Mouse (Mus musculus): Measurements from ENCODE around the gene Mad2l1bp. TPM values are rescaled to one million over a fixed set of nuclear protein-coding genes. Genes with fewer than 3 reads are reported as not detected.
A peak's percentile ranks its signal among the peaks of the same experiment; 100 is the strongest.

The Mad2l1bp gene
- total RNA-seq (2021), result 10 to 100 TPM; 10.7 to 11.0 TPM

DNA sequence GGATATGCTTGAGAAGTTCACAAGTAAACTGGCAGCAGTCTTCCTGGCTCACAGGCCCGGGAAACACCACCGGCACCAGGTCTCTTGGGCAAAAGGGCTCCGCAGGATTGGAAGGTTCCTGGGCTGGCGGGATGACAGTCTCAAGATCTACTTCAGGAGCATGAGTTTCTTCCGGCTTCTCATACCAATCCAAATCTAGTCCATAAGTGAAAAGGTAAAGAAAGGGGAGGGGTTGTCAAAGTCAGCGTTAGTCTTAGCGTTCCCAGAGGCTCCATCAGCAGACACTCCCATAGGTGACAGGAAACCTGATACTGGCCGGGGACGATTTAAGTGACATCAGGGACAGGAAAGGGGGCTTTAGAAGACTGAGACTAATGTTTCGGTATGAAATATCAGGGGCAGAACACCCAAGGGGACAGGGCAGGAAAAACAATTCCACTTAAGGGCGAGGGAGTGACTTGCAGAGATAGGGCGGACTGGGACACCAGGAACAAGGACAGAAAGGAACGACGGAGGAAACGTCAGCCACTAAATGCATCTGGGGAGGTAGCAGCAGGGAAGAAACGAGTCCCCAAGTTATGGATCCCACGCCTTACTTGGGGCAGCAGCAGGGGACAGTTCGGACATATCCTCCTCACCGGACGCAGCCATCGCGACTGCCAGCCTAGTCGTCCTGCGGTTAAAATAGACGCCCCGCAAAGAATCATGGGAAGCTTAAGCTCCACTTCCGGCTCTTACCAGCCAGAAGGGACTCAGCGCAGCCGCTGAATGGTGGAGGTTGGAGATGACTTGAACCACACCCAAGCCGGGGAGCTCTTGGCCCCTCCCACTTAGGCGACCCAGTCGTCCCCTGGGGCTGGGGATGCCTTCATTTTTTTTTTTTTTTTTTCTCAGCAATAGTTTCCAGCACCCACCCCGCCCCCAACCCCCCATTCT lies at the start of gene Mad2l1bp:
Gene Mad2l1bp, minus strand, starts transcription at position 707 of the 936 bp plus-strand sequence.
- peak; percentile 62 to 66 for DNase-seq (ENCODE audit: extremely low spot score in 1 of 2, low spot score in 1 of 2)

DNA sequence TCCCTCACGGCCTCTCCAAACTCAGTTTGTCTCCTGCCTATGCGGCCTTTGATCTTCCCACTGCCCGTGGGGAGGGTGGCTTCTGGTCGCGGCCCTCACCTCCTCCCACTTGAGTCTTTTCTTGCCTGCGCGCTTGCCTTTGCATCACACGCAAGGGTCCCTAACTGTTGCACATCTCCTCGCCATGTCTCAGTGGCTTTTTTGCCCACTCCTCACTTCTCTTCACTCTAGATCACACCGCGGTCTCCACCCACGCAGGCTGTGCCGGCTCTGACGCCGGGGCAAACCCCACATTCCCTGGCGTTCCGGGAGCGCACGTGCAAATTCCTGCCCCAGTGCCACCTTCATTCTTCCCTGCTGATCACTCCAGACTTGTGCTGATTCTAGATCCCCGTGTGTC lies 49.7 kb upstream of the Mad2l1bp start:
- DNase-seq (ENCODE audit: extremely low spot score in 1 of 2, low spot score in 1 of 2), result no peak

DNA sequence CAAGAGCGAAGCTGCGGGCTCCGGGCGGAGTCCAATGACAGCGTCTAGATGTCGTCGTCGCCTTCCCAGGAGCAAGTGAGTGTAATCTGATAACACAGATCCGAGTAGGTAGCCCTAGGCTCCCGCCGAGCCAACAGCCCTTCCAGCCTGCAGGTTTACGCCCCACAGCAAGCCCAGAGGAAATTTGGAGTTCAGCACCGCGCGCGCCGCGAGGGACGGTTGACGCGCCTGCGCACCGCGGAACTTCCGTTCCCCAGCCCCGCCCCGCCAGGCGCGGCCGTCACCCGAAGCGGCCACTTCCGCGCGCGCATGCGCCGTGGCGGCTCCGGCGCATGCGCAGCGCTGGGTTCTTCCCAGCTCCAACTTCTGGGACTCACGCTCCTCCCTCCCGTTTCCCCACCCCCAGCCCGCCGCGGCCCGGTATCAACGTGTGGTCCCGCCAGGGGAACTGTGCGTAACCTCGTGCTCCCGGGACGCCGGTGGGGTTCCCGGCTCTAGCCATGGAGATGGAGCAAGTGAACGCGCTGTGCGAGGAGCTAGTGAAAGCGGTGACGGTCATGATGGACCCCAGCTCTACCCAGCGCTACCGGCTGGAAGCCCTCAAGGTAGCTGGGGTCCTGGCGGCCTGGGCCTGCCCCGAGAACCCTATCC lies 49.2 kb upstream of the Mad2l1bp start, which contains the start of the genes Polh and Xpo5:
Gene Polh, minus strand, starts transcription at position 225 of the 651 bp plus-strand sequence.
Gene Xpo5, plus strand, starts transcription at position 362 of the 651 bp plus-strand sequence.
- DNase-seq (ENCODE audit: extremely low spot score in 1 of 2, low spot score in 1 of 2), result peak; percentile 79 to 85

DNA sequence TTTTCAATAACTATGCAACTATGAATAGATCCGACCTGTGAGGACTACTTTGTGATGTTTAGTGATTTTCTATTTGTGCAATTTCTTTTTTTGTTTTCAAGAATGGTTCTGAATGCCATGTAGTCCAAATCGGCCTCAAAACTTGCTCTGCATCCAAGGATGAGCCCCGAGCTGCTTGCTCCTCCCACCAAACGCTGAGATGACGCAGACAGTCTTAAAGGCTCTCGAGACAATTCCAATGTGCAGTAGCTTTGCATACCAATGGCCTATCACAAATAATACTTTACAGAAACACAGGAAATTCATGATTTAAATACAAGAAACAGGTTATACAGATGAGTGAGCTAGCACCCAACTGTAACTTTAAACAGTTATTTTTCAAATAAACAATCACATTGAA lies 47.8 kb upstream of the Mad2l1bp start:
- DNase-seq (ENCODE audit: extremely low spot score in 1 of 2, low spot score in 1 of 2), result no peak

DNA sequence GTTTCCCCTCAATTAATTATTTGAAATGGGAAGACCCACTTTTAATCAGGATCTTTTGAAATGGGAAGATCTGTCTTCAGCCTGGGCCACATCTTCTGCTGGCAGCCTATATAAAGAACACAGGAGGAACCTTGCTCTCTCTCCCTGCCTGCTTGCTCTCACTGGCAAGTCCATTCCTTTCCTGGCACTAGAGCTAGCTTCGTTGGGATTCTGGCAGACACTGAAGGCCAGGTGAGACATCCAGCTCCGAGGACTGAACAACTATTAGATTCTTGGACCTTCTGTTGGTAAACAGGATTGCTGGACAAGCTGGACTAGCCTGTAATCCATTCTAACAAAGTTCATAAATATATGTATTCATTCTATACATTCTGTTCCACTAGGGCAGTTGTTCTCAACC lies 35.5 kb upstream of the Mad2l1bp start:
- DNase-seq (ENCODE audit: extremely low spot score in 1 of 2, low spot score in 1 of 2), result no peak

DNA sequence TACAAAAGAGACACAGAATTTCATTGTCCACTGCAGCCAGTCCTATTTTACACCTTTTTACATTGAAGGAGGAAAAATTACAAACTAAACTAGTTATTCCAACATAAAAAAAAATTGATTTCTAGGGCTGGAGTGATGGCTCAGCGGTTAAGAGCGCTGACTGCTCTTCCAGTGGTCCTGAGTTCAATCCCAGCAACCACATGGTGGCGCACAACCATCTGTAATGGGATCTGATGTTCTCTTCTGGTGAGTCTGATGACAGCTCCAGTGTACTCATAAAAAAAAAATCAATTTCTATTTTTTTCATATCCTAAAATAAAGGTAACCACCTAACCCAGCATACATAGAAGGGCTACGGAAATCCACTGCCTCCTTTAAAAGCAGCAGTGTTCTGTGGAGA lies 28.9 kb upstream of the Mad2l1bp start:
- DNase-seq (ENCODE audit: extremely low spot score in 1 of 2, low spot score in 1 of 2), result peak in 1 of 2 experiments; percentile 30

DNA sequence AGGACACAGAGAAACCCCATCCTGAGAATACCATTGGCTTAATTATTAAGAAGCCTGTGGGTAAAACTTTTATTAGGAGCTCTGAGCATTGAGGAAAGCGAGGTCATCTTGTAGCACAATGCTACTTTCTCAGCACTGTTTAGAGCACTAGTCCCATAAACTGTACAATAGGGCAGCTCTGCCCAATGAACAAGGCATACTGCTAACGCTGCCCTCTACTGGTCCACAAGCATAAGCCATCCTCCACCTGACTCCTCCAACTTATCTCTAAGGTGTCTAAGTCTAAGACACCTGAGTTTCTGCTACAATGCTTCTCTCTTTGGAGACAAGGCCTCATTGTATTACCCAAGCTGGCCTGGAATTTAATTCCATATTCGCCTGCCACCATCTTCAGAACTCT lies 17.2 kb upstream of the Mad2l1bp start:
- no peak for DNase-seq (ENCODE audit: extremely low spot score in 1 of 2, low spot score in 1 of 2)

DNA sequence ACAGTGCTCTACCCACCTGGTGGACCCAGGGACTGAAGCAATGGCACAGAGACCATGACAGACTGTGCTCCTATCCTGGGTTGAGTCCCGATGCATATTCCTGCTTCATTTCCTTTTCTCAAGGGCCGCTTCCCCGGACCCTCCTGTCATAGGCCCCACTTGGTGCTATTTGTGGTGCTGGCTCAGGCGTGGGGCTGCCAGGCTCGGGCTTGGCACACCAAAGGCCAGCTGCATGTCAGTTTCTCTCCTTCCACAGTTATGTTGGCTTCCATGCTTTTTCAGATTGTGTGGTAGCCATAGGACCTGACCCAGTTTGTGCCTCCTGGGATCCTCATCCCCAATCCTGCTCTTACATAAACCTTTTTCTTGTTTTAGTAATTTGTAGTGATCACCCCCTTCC lies 15.4 kb upstream of the Mad2l1bp start:
- no peak for DNase-seq (ENCODE audit: extremely low spot score in 1 of 2, low spot score in 1 of 2)

DNA sequence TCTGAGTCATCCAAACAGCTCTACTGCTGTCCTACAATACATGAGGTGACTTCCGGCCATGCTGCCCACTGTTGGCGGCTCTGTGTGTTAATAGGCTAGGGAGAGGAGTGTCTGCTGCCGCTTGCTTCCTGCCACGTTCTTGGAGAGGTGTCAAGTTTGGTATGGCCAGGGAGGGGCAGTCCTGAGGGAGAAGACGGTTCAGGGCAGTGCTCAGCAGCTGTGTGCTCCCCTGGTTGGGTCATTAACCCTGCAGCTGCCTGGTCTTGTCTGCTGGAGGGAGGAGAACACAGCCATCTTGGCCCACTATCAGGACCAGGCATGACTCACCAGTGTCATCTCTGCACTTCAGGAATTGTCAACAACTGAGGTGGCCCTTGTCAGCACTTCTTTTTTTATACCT lies 15.0 kb upstream of the Mad2l1bp start:
- no peak for DNase-seq (ENCODE audit: extremely low spot score in 1 of 2, low spot score in 1 of 2)

DNA sequence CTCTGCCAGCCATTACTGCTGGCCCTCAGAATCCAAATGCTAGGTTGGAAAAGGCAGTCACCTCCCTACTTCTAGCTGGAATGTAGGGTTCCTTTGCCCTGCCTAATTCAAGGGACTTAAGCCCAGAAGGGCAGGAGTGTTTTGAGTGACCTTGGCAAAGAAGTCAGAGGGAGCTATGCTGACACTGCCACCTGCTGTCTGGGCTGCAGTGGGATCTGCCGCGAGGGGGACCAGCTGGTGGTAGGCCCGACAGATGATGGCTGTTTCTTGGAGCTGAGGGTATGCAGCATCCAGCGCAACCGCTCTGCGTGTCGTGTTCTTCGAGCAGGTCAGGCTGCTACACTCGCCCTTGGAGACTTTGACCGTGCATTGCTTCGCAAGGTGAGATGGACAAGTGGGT lies 13.7 kb upstream of the Mad2l1bp start:
- no peak for DNase-seq (ENCODE audit: extremely low spot score in 1 of 2, low spot score in 1 of 2)

DNA sequence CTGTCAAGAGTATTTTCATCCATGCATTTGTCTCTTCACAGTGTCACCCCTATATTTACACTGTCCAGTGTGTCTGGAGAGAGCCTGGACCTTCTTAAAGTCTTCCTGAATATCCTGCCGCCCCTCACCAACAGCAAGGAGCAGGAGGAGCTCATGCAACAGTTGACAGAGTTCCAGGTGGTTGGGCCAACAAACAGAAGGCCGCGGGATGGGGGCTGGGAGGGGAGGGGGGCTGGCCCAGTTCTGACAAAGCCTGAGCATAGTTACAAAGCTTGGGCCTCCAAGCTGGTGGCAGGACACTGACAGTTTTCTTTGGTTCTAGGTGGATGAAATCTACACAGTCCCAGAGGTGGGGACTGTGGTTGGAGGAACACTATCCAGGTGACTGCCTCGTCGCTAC lies 12.9 kb upstream of the Mad2l1bp start:
- no peak for DNase-seq (ENCODE audit: extremely low spot score in 1 of 2, low spot score in 1 of 2)

DNA sequence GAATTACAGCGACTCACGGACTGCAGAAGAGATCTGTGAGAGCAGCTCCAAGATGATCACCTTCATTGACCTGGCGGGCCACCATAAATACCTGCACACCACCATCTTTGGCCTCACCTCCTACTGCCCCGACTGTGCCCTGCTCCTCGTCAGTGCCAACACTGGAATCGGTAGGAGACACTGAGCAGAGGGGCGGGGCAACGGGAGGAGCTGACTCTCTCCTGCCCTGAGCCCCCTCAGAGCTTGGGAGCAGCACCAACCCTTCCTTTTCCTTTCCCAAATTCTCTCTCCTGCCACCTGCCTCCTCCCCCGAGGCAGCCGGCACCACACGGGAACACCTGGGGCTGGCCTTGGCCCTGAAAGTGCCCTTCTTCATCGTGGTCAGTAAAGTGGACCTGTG lies 12.1 kb upstream of the Mad2l1bp start:
- DNase-seq (ENCODE audit: extremely low spot score in 1 of 2, low spot score in 1 of 2), result no peak

DNA sequence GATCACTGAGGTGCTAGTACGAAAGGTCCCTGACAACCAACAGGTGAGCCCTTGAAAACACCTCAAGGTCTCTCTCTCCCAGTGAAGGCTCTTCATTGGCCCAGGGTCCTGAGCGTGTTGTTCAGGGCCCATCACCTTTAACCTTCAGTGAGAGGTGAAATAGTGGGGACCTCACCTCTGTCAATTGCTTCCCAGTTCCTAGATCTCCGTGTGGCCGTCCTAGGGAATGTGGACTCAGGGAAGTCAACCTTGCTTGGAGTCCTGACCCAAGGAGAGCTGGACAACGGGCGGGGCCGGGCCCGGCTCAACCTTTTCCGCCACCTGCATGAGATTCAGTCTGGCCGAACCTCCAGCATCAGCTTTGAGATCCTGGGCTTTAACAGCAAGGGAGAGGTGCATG lies 11.4 kb upstream of the Mad2l1bp start:
- DNase-seq (ENCODE audit: extremely low spot score in 1 of 2, low spot score in 1 of 2), result no peak

DNA sequence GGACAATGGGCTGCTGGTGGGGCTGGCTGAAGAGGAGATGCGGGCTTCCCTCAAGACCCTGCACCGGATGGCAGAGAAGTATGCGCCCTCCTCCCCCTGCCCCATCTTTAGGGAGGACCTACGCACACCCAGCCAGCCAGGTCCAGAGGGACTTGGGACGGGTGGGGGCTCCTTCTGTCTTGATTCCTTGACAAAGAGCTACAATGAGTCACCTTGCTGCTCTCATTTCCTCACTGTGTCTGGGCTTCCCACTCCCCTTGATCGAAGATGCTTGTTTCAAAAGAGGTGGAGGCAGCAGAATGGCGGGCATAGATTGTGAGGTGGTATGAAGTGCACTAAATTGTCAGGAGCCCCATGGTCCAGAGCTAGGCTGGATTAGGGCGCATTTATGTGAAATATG lies 10.9 kb upstream of the Mad2l1bp start:
- no peak for DNase-seq (ENCODE audit: extremely low spot score in 1 of 2, low spot score in 1 of 2)

DNA sequence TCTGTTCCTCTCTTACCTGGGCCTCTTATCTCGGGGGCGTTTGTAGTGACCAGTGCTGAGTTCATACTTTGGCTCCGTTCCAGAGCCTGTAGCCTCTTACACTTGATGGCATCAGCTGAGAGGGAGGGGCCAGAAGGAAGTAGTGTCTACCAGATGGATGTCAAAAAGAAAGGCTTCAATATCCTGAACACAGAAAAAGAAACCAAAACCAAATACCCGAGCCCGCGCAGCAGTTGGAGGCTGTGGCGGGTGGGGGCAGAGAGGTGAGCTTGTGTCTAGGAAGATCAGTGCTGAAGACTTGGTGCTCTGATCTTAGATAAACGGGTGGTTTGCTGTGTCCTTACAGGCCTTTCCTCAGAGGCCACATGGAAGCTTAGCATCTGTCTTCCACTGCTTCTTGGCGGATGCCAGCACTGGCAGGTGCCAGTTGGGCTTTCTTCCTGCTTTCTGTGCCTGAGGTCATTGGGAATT lies 9.6 kb upstream of the Mad2l1bp start:
- no peak for DNase-seq (ENCODE audit: extremely low spot score in 1 of 2, low spot score in 1 of 2)

DNA sequence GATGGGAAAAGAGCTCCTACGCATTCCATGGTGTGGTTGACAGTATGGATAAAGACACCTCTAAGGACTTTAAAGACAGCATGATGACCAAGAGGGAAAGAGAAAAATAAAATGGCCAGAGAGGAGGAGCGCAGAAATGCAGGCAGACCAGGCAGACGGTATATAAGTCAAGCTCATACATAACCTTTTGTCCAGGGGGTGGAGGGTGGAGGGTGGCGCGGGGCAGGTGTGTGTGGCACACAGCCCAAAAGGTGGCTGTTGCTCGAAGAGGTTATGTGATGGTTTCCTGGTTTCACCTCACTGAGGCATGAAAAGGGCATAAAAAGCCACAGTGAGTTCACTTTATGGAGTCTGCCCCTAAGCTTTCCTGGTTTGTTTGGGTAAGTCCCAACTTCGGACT lies 9.2 kb upstream of the Mad2l1bp start:
- no peak for DNase-seq (ENCODE audit: extremely low spot score in 1 of 2, low spot score in 1 of 2)

DNA sequence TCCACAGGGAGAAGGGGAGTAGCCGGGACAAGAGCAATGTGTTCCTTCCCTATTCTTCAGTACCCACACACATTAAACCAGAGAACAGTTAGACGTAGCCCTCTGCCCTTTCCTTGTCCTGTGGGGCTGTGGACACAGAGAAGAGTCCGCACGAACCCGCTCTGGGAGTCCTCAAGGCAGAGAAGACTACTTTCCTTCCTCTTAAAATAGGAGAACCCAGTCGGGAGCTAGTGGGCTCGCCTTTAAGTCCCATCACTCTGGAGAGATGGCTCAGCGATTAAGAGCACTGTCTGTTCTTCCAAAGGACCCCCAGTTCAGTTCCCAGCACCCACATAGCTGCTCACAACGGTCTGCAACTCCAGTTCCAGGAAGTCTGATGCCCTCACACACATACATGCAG lies 8.4 kb upstream of the Mad2l1bp start:
- no peak for DNase-seq (ENCODE audit: extremely low spot score in 1 of 2, low spot score in 1 of 2)

DNA sequence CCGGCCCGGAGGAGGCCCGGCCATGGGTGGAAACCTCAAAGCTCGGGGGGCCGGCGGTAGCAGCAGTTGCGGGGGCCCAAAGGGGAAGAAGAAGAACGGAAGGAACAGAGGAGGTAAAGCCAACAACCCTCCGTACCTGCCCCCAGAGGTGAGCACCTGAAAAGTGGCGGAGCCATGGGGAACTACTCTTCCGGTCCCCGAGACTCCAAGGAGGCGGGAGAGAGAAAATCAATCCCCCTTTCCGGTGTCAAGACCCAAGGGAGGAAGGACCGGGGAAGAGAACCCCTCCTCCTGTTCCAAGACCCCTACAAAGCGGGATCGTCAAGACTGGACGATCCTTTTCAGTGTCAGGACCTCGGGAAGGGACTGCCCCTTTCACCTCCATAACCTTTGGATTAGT lies 7.8 kb upstream of the Mad2l1bp start:
- DNase-seq (ENCODE audit: extremely low spot score in 1 of 2, low spot score in 1 of 2), result no peak

DNA sequence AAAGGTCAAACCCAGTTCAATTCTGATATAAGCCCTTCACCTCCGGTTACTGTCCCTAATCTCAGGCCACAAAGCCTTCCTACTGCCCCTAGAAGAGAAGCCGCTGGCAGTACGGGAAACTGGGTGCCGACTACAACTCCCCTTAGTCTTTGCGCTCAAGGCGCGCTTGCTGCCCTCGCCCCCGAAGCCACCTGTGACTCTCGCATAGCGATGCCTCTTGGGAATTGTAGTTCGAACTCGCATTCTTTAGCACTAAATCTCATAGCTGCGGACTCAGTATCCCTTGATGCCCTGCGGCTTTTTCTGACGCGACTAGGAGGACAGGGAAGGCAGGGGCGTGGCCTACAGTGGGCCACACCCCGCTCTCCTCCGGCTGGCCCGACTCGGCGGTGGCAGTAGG lies 7.3 kb upstream of the Mad2l1bp start, which contains the start of gene Gtpbp2:
Gene Gtpbp2, plus strand, starts transcription at position 347 of the 400 bp plus-strand sequence.
- DNase-seq (ENCODE audit: extremely low spot score in 1 of 2, low spot score in 1 of 2), result peak; percentile 74 to 83

DNA sequence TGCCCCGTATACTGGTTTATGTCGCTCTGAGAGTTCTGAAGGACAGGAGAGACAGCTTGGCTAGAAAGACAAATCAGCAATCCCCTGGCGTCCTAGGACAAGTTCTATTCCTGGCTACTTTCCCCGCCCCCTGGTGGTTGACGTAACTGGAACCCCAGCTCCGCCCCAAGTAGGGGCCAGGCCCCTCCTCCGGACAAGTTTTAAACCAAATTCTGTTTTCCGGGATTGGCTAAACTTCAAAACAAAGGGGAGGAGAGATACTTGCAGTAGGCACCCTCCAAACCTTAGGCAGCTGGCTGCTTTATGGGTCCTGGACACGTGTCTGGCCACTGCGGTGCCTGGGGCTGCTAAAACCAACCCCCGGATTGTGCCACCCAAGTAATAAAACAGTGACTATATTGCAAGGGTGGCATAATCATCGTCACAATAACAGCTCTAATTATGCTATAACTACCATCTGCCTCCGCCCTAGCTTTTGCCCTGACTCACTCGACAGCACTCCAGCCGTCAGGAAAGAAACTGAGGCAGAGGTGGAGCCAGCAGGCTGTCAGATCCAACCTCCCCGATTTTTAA lies 6.8 kb upstream of the Mad2l1bp start:
- peak; percentile 72 to 81 for DNase-seq (ENCODE audit: extremely low spot score in 1 of 2, low spot score in 1 of 2)

DNA sequence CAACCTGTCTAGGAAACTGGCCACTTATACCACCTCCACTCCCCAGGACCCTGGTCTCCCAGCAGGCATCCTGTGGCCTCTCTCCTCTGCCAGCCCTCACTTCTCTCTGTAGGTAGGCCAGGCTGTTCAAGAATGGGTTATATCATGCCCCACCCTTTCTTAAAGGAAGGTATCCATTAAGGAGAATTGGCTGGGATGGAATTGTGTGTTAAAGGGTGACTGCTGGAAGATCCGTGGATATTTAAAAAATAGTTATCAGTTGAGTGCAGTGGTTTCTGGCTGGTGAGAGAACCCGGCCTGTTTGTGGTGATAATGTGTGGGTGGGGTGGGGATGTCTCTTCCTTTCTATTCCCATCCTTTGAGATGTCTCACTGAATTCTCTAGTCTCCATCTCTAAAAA lies 5.9 kb upstream of the Mad2l1bp start:
- no peak for DNase-seq (ENCODE audit: extremely low spot score in 1 of 2, low spot score in 1 of 2)
